Mouse (Mus musculus) neural tube, embryonic 15.5 days (tissue): ENCODE data around the gene Rptor. TPM values are rescaled to one million over a fixed set of nuclear protein-coding genes. Genes with fewer than 3 reads are reported as not detected.

Experiments used
- ATAC-seq: fragments of 200-750 bp; cut with Nextera tagmentation; 2 replicates; pipeline ENCODE4 v1.8.0; 2017; ENCODE audit warnings: mild to moderate bottlenecking, moderate TSS enrichment, moderate library complexity; ENCODE audit not compliant: low FRiP score
- H3K27ac ChIP-seq: fragments of 300-500 bp; sonication (generic); replicated peaks from 2 replicates; pipeline ENCODE4 v1.5.1; 2015; ENCODE audit warnings: mild to moderate bottlenecking, inconsistent platforms
- H3K27me3 ChIP-seq: fragments of 300-500 bp; sonication (generic); replicated peaks from 2 replicates; pipeline ENCODE4 v1.6.1; 2015; ENCODE audit warnings: inconsistent platforms
- H3K36me3 ChIP-seq: fragments of 300-500 bp; sonication (generic); 2 replicates; pipeline ENCODE4 v1.6.1; 2015; ENCODE audit warnings: inconsistent platforms
- H3K4me1 ChIP-seq: fragments of 300-500 bp; sonication (generic); 2 replicates; pipeline ENCODE4 v1.6.1; 2015; ENCODE audit warnings: inconsistent platforms
- H3K4me2 ChIP-seq: fragments of 300-500 bp; sonication (generic); 2 replicates; pipeline ENCODE4 v1.6.1; 2015; ENCODE audit warnings: inconsistent platforms, mild to moderate bottlenecking, moderate library complexity
- H3K4me3 ChIP-seq: fragments of 300-500 bp; sonication (generic); replicated peaks from 2 replicates; pipeline ENCODE4 v1.5.1; 2015; ENCODE audit warnings: mild to moderate bottlenecking, inconsistent platforms
- H3K9ac ChIP-seq: fragments of 300-500 bp; sonication (generic); replicated peaks from 2 replicates; pipeline ENCODE4 v1.6.1; 2015; ENCODE audit warnings: mild to moderate bottlenecking, inconsistent platforms
- H3K9me3 ChIP-seq: fragments of 300-500 bp; sonication (generic); replicated peaks from 2 replicates; pipeline ENCODE4 v1.6.1; 2016; ENCODE audit warnings: inconsistent platforms
- WGBS: fragments of 180-500 bp; shearing (Covaris S2); methylation state at CpG from one replicate; pipeline ENCODE4 v1.1.7; 2015; ENCODE audit warnings: mixed read lengths; 5-methylcytosine and 5-hydroxymethylcytosine counted together
- polyA plus RNA-seq: library from polyadenylated mRNA; unstranded; fragments of >200 nt; fragmentation: Nextera tagmentation; extraction: Ambion mirVana; gene quantifications from 2 replicates; pipeline ENCODE4 v1.2.1, GENCODE M21; 2015

Gene Rptor
- polyA plus RNA-seq, 1 experiment from 2014 or later: 11.7 TPM

DNA sequence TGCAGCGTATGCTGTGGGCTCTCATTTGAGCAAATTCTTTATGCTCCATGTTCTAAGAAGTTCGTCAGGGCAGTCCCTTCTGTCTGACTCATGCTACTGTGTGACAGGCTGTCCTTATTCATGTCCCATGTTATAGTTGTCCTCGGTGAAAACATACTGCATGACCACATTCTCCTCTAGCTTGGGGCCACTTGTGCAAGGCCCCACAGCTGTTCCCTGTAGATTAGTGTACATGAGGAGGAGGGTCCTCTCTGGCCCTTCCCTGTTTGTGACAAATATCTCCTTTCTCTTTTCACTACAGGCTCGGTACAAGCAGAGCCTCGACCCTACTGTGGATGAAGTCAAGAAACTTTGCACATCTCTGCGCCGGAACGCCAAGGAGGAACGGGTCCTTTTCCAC is 122.0 kb downstream of the Rptor start:
- 92% methylated on average over 9 of the region's 9 CpGs for WGBS
- Histone ChIP-seq H3K36me3 (peaks cover 8% of the 10 kb centered on the region; the same call in 1 of the 2 replicates), H3K4me1 (peaks cover 7% of the 10 kb centered on the region; the same call in 1 of the 2 replicates), H3K4me3 (no peak overlapping the region), H3K27me3 (no peaks in the 10 kb centered on the region), H3K9ac (no peak overlapping the region), H3K27ac (no peak overlapping the region), H3K4me2 (no peak overlapping the region), H3K9me3 (no peaks in the 10 kb centered on the region)
- no peak for ATAC-seq

DNA sequence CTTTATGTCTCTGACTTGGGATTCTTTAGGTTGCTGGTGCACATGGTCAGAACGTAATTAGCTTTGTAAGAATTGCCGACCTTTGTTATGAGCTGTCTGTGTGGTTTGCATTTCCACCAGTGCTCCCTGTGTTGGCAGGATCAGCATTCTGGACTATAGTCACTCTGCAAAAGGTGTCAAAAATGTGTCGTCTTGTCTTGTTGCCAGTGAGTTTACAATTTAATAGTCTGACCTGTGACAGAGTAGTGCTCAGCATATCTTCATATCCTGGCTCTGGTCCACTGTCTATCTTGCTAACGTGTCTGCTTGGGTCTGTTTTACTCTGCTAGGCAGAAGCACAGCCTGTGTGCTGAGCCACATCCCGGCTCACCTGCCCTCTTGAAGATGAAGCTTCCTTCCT is 128.7 kb downstream of the Rptor start:
- H3K9me3 ChIP-seq: no peaks in the 10 kb centered on the region
- 0 out of 2 replicates have a peak, but pooled peaks cover 3% of the 10 kb centered on the region for H3K36me3 ChIP-seq
- H3K4me2 ChIP-seq: no peak overlapping the region
- H3K4me3 ChIP-seq: no peak overlapping the region
- 83% methylated on average over 5 of the region's 5 CpGs for WGBS
- H3K27ac ChIP-seq: no peak overlapping the region
- H3K9ac ChIP-seq: no peak overlapping the region
- no peaks in the 10 kb centered on the region for H3K27me3 ChIP-seq
- H3K4me1 ChIP-seq: 0 out of 2 replicates have a peak, but pooled peaks cover 3% of the 10 kb centered on the region
- no peak for ATAC-seq

DNA sequence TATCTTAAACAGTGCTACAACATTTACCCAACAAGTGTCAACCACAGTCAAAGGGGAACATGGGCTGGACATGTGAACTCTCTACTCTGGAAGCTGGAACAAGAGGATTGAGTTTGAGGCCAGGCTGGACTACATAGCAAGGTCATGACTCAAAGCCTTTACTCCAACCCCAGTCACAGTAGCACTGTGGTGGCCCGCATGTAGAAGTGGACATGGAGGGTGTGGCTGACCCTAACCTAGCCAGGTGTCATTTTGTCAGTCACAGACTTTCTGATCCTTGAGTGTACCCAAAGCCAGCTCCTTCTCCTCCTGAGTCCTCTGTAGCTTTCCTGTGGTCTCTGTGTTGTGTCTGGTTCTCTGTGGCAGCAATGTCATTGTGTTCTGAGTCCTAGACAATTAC is 129.7 kb downstream of the Rptor start:
- ATAC-seq: no peak
- WGBS: 96% methylated on average over 1 of the region's 1 CpGs
- Histone ChIP-seq H3K9me3 (no peaks in the 10 kb centered on the region), H3K36me3 (no peaks in the 10 kb centered on the region), H3K4me2 (no peak overlapping the region), H3K27me3 (no peaks in the 10 kb centered on the region), H3K4me1 (0 out of 2 replicates have a peak, but pooled peaks cover 3% of the 10 kb centered on the region), H3K9ac (no peak overlapping the region), H3K27ac (no peak overlapping the region), H3K4me3 (no peak overlapping the region)

DNA sequence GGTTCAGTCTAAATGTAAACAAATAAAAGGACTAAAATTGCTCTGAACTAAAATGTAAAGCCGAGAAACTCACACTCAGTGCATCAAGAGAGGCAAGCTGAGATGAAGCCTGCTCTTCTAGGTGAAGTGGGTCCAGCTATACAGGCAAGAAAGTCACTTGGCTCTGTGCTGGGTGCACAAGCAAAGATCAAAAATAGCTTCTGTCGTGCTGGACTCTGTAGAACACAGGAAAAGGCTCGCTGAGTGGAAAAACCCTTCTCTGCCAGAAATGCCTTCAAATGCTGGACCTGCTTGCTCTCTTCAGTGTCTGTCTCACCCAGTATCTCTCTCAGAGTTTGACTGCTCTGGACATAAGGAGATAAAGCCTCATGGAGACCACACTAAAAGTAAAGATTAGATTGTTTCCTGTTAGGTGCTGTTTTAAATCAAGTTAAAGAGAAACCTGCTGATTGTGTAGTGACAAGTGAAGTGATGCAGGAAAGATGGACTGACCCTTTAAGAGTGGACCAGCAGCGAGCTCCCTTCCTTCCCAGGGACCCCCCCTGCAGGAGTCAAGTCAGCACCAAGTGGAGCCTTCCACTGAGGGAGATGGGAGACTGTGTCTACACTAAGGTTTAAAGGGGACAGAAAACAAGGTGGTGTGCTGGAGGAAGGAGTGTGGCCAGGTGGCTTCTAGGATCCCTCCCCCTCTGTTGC is 130.4 kb downstream of the Rptor start:
- H3K36me3 ChIP-seq: no peaks in the 10 kb centered on the region
- no peak overlapping the region for H3K9ac ChIP-seq
- ATAC-seq: no peak
- H3K4me3 ChIP-seq: no peak overlapping the region
- 0 out of 2 replicates have a peak, but pooled peaks cover 3% of the 10 kb centered on the region for H3K4me1 ChIP-seq
- H3K9me3 ChIP-seq: no peaks in the 10 kb centered on the region
- no peak overlapping the region for H3K27ac ChIP-seq
- no peak overlapping the region for H3K4me2 ChIP-seq
- WGBS: 74% methylated on average over 4 of the region's 4 CpGs
- H3K27me3 ChIP-seq: no peaks in the 10 kb centered on the region

DNA sequence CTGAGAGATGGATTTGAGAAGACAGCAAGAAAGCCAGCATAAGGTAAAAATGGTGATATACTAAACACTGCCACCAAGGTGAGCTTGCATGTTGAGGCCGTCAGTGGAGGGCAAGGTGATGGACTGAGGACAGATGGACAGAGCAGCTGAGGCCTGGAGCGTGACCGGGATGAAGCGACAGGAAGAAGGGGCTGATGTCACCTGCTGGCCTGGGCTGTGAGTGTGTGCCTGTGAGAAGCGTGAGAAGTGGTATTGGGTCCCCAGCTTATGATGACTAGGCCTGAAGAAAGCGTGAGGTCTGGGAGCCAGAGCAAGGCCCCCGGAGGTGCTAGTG is 130.9 kb downstream of the Rptor start:
- Histone ChIP-seq H3K27me3 (no peaks in the 10 kb centered on the region), H3K4me3 (no peak overlapping the region), H3K36me3 (no peaks in the 10 kb centered on the region), H3K9ac (no peak overlapping the region), H3K4me2 (no peak overlapping the region), H3K27ac (no peak overlapping the region), H3K4me1 (0 out of 2 replicates have a peak, but pooled peaks cover 5% of the 10 kb centered on the region), H3K9me3 (no peaks in the 10 kb centered on the region)
- ATAC-seq: no peak
- 93% methylated on average over 7 of the region's 7 CpGs for WGBS

DNA sequence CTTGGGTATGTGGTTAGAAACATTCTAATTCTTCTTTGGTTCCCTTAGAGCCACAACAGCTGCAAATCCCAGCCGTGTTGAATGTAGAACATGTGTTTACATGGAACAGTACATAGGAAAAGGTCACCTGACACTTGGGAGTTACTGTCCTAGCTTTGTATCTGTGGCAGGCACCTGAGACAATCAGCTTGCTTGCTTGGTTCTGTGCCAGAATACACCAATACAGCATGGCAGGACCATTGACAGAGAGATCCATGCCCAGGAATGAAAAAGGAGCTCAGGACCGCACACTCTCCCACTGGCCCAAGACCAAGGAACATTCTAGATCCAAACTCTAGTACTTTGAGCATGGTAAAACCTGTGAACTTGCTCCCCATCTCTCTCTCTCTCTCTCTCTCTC is 132.4 kb downstream of the Rptor start:
- no peak for ATAC-seq
- Histone ChIP-seq H3K27me3 (no peaks in the 10 kb centered on the region), H3K4me1 (peaks cover 15% of the 10 kb centered on the region; the same call in 1 of the 2 replicates), H3K36me3 (no peaks in the 10 kb centered on the region), H3K9ac (no peak overlapping the region), H3K4me3 (no peak overlapping the region), H3K27ac (no peak overlapping the region), H3K4me2 (no peak overlapping the region), H3K9me3 (no peaks in the 10 kb centered on the region)
- WGBS: 89% methylated on average over 2 of the region's 2 CpGs

DNA sequence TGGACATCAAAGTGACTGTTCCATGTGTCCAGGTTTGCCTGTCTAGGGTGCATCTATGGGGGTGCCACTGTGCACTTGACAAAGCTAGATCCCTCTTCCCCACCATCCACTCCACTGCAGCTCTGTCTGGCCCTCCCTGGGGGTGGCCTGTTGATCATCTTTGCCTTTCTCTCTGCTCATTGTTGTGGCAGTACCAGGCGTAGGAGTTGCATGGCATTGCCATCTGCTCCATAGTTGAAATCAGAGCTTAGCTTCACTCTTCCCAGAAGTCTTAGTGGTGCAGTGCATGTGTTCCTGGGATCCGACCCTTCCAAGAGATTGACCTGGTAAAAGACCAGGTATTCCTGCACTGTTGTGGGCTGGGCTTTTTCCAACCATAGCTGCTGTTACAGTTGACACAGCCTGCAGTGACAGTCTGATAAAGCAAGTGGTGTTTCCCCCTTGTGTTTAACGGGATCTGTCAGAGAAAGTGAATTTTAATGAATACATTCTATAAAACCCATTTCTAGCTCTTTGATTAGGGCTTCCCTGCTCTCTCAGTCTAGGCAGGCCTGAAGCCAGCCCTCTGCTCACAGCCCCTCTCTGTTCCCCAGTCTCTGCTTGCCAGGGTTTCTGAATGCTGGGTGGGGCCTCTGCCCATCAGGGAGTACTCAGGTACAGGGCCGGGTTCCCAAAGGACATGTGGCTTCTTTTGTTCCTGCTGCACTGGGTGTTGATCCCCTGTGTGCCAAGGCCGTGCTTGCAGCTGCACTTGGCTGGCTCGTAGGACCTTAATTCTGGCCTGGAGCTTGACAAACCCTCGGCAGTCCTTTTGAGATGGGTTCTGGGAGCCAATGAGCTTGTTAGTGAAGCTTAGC is 136.5 kb downstream of the Rptor start:
- Histone ChIP-seq H3K4me3 (no peak overlapping the region), H3K27me3 (no peaks in the 10 kb centered on the region), H3K27ac (no peak overlapping the region; the same call in 1 of the 2 replicates), H3K4me2 (no peak overlapping the region), H3K4me1 (peaks cover 35% of the 10 kb centered on the region), H3K36me3 (no peaks in the 10 kb centered on the region), H3K9me3 (no peaks in the 10 kb centered on the region), H3K9ac (no peak overlapping the region)
- 52% methylated on average over 7 of the region's 7 CpGs for WGBS
- ATAC-seq: no peak

DNA sequence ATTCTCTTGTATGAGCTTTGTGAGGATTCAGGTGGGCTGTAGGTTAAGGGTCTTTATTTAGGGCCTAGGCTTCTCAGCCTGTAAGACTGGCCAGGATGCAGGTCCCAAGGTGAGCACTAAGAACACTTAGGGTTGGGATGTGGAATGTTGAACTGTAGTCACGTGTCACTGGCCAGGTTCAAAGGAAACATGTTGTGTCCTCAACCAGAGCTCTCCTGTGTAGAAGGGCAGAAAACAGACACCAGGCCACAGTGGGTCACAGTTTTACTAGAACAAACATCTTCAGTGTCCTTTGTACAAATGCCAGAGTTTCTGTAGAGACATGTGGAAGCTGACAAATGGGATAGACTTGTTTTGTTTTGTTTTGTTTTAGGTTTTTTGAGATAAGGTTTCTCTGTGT is 138.7 kb downstream of the Rptor start:
- Histone ChIP-seq H3K9ac (no peak overlapping the region), H3K4me3 (no peak overlapping the region), H3K4me1 (peaks cover 54% of the 10 kb centered on the region), H3K27ac (no peak overlapping the region), H3K4me2 (no peak overlapping the region), H3K36me3 (no peaks in the 10 kb centered on the region), H3K9me3 (no peaks in the 10 kb centered on the region), H3K27me3 (no peaks in the 10 kb centered on the region)
- ATAC-seq: no peak
- WGBS: 77% methylated on average over 1 of the region's 1 CpGs

DNA sequence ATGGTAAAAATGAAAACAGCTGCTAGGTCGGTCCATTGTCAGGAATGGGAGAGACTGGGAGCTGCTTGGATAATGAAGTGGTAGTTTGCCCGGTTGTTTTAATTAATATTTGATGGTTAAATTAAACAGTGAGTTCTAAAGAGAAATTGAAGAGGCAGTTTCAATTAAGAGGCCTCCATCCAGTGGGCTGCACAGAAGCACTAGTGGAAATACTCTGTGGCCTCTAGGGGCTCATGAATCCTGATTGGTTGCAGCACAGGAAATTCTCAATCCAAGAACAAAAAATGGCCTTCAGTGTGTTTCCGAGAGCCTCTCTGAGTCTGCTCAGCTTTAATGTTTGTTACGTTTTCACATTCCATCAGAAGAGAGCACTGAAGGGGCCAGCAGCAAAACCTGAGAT is 141.7 kb downstream of the Rptor start:
- 23% methylated on average over 4 of the region's 4 CpGs for WGBS
- no peak overlapping the region for H3K9ac ChIP-seq
- H3K36me3 ChIP-seq: no peaks in the 10 kb centered on the region
- H3K4me3 ChIP-seq: no peak overlapping the region
- H3K4me1 ChIP-seq: peaks cover 62% of the 10 kb centered on the region
- H3K9me3 ChIP-seq: no peaks in the 10 kb centered on the region
- ATAC-seq: peak; percentile 32; the same call in 1 of the 2 replicates
- peak overlapping the region; percentile 80 for H3K27ac ChIP-seq
- no peak overlapping the region for H3K4me2 ChIP-seq
- H3K27me3 ChIP-seq: no peaks in the 10 kb centered on the region

DNA sequence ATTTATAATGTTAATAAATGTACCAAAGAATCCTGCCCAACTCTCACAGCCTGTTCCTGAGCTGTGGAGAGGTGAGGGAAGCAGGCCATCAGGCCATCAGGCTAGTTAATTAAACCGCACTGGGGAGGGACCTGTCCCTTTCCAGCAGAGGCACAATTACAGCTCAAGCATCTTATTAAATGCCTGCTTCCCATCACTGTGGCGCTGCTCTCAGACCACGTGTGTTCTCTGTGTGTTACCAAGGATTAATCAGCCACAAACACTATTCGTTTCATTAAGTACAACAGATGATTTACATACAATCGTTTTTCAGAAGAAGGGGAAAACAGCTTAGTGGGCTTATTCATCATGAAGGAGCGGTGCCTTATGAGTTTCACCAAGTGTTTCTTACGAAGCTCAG is 142.6 kb downstream of the Rptor start:
- WGBS: 29% methylated on average over 7 of the region's 7 CpGs

DNA sequence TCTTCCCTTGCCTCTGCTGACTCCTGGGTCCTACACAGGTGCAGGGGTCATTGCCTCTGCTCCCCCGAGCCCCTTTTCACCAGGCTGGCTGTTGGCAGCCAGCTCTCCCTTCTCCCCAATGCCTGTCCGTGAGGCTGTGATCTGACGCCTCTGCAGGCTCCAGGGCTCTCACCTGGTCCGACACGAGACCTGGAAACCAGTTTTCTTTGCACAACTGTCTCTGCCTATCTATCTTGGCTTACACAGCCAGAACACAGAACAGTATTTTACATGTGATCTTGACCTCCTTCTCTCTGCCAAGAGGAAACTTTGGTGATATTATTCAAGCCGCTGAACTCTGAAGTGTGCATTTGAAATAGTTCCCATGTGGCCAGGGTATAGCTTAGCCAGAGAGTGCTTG is 151.8 kb downstream of the Rptor start:
- Histone ChIP-seq H3K36me3 (no peaks in the 10 kb centered on the region), H3K27ac (no peak overlapping the region), H3K27me3 (no peaks in the 10 kb centered on the region), H3K4me1 (peaks cover 8% of the 10 kb centered on the region), H3K4me3 (no peak overlapping the region), H3K9ac (no peak overlapping the region), H3K4me2 (no peak overlapping the region), H3K9me3 (no peaks in the 10 kb centered on the region)
- 69% methylated on average over 6 of the region's 6 CpGs for WGBS
- no peak for ATAC-seq

More for the DNA sequence above, 142.6 kb downstream of the Rptor start:
- Histone ChIP-seq H3K9me3 (no peaks in the 10 kb centered on the region), H3K27ac (peak overlapping the region; percentile 80), H3K9ac (0 out of 2 replicates have a peak overlapping the region, but pooled peaks have one; percentile 3), H3K27me3 (no peaks in the 10 kb centered on the region), H3K36me3 (no peaks in the 10 kb centered on the region), H3K4me1 (peaks cover 60% of the 10 kb centered on the region), H3K4me3 (no peak overlapping the region), H3K4me2 (peak overlapping the region; percentile 15; the same call in 1 of the 2 replicates)
- ATAC-seq: peak; percentile 38; the same call in 1 of the 2 replicates

DNA sequence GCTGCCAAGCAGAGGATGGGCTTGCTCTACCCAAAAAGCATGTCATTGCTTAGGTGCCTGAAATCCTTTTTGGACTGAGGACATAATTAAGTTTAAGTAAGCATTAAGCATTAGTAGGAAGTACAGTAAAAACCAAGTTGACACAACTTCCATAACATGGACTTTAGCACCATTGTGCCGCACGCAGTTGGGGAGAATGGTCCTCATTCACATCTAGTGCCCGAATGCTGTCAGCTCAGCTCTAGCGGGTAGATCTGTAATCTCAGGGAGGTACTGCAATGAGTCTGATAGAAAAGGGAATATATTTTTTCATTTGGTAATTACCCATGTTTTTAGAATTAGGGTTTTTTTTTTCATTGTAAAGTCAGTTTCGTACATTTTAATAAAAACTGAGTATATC is 155.5 kb downstream of the Rptor start:
- no peak overlapping the region for H3K9ac ChIP-seq
- 92% methylated on average over 5 of the region's 5 CpGs for WGBS
- peaks cover 8% of the 10 kb centered on the region for H3K4me1 ChIP-seq
- H3K27me3 ChIP-seq: no peaks in the 10 kb centered on the region
- no peaks in the 10 kb centered on the region for H3K9me3 ChIP-seq
- no peak overlapping the region for H3K4me3 ChIP-seq
- H3K36me3 ChIP-seq: no peaks in the 10 kb centered on the region
- no peak overlapping the region for H3K4me2 ChIP-seq
- no peak for ATAC-seq
- no peak overlapping the region for H3K27ac ChIP-seq
